Mouse (Mus musculus) E14TG2a.4 (cell line): ENCODE measurements around the gene Zfp654.

Experiments used
- H3K27me3 ChIP-seq: 2 replicates; pipeline ENCODE4 v1.6.1; 2014; ENCODE audit warnings: low read length, control low read depth; ENCODE audit not compliant: insufficient read depth
- H3K36me3 ChIP-seq: 2 replicates; pipeline ENCODE4 v1.6.1; 2014; ENCODE audit warnings: low read length, control low read depth; ENCODE audit not compliant: insufficient read depth
- H3K4me1 ChIP-seq: replicated peaks from 2 replicates; pipeline ENCODE4 v1.6.1; 2014; ENCODE audit warnings: low read depth, low read length, control low read depth
- H3K4me3 ChIP-seq: replicated peaks from 2 replicates; pipeline ENCODE4 v1.5.1; 2014; ENCODE audit warnings: mild to moderate bottlenecking, low read length
- H3K9me3 ChIP-seq: 2 replicates; pipeline ENCODE4 v1.6.1; 2014; ENCODE audit warnings: low read length, control low read depth
- CTCF ChIP-seq: conservative IDR thresholded peaks from 2 replicates; pipeline ENCODE4 v1.5.1; 2014; ENCODE audit warnings: low read length
- NANOG ChIP-seq: IDR thresholded peaks from 2 replicates; pipeline ENCODE4 v1.6.1; 2014; ENCODE audit warnings: borderline replicate concordance, low read length, mixed read lengths
- POU5F1 ChIP-seq: IDR thresholded peaks from 2 replicates; pipeline ENCODE4 v1.6.1; 2014; ENCODE audit warnings: low read length, borderline replicate concordance

The Zfp654 gene

DNA sequence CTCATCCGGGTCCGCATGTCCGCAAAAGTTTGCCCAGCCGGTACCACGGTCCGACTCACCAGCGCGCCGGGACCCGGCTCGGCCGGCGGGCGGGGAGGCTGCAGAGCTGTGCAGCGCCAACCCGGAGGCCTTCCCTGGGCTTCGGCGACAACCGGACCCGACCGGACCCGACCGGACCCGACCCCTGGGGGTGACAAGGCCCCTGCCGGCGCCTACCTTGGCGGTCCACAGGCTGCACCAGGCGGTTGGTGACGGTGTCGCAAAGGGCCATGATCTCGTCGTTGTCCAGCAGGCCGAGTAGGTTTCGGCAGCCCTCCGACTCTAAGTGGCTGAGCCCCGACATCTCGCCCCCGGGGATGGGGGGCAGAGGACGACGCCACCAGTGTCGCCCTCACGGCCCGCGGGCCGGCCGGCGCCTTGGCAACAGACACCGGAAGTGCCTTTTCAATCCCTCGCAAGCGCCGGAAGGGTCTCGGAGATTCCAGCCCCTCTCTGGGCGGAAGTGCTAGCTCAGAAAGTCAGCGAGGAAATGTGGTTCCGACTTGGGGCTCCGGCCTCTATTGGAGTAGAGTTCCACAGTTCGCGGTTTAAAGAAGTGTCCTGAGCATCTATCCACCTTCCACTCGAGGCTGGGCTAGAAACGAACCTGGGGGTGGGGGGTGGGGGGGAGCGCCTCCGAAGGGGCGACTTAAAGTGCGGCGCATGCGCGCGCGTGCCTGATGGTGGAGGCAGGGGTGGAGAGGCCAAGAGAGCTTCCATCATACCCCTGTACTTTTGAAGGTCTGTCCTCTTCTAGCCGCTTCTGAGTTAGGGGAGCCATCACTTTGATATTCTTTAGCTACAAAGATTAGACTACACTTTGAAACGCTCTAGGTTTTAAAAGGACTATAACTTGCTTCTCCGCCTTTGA is 80.7 kb downstream of the Zfp654 start, which contains the start of gene 4930453N24Rik:
Gene 4930453N24Rik (minus strand): TSS at position 641 of the 910 bp plus-strand sequence.
- peaks cover 25% of the 10 kb centered on the region for H3K36me3 ChIP-seq
- TF ChIP-seq POU5F1 (peak; percentile 24; the same call in 1 of the 2 replicates), NANOG (no peak)
- H3K9me3 ChIP-seq = 0 out of 2 replicates have a peak, but pooled peaks cover 4% of the 10 kb centered on the region

DNA sequence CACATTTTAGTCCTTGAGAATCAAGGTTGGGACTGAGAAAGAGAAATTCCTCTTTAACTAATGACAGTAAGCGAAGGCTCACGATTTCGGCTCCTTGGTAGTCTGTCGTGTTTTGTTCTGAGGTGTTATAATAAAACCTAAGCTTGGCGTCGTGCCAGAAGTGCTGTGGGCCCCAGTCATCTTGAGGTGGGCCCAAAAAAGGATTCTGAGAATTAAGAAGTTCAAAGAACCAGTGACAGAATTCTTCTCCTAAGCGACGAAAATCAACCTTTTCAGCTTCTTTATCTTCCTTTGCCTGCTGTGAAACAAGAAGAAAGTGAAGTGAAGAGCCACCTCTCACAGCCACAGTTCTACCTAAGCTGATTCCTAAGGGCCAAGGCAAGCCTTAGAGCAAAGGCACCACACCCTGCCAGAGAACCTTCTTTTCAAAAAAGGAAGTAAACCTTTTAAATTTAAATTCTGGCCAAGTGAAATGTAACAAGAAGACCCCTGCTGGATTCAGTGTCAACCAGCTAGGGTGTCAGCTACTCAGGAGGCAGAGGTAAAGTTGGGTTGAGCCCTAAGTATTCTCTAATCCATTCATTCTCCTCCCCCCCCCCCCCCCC is 84.7 kb downstream of the Zfp654 start:
- H3K4me3 ChIP-seq = no peak overlapping the region; the same call in 1 of the 2 replicates
- TF ChIP-seq CTCF (no peak), POU5F1 (no peak), NANOG (no peak)
- H3K4me1 ChIP-seq = peaks cover 40% of the 10 kb centered on the region
- peaks cover 36% of the 10 kb centered on the region for H3K9me3 ChIP-seq
- peaks cover 62% of the 10 kb centered on the region for H3K36me3 ChIP-seq
- H3K27me3 ChIP-seq = no peaks in the 10 kb centered on the region

More for the DNA sequence above, 80.7 kb downstream of the Zfp654 start, which contains the start of gene 4930453N24Rik:
- H3K4me3 ChIP-seq = peak within 1 kb of the TSS; percentile 90
- 0 out of 2 replicates have a peak, but pooled peaks cover 3% of the 10 kb centered on the region for H3K27me3 ChIP-seq
- H3K4me1 ChIP-seq = peaks cover 40% of the 10 kb centered on the region

DNA sequence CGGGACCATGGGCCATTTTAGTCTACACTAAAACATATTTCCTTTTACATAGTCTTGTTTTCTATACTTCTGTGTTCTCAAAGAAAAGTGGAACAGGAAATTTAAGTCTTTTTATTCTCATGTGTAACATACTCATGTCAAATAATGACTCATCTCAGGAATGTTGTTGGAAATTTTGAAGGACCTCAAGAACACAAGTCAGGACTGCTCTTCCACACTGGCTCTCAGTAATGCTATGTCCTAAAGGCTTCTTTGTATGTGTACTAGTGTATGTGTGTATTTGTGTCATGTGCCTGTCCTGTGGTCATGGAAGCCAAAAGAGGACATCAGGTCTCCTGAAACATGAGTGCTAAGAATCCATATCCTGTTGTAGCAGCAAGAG is 92.2 kb downstream of the Zfp654 start:
- peaks cover 13% of the 10 kb centered on the region; the same call in 1 of the 2 replicates for H3K4me1 ChIP-seq
- H3K36me3 ChIP-seq = peaks cover 30% of the 10 kb centered on the region
- H3K4me3 ChIP-seq = no peak overlapping the region
- H3K9me3 ChIP-seq = peaks cover 29% of the 10 kb centered on the region
- TF ChIP-seq POU5F1 = no peak
- no peak for TF ChIP-seq NANOG
- no peak for TF ChIP-seq CTCF
- H3K27me3 ChIP-seq = no peaks in the 10 kb centered on the region

DNA sequence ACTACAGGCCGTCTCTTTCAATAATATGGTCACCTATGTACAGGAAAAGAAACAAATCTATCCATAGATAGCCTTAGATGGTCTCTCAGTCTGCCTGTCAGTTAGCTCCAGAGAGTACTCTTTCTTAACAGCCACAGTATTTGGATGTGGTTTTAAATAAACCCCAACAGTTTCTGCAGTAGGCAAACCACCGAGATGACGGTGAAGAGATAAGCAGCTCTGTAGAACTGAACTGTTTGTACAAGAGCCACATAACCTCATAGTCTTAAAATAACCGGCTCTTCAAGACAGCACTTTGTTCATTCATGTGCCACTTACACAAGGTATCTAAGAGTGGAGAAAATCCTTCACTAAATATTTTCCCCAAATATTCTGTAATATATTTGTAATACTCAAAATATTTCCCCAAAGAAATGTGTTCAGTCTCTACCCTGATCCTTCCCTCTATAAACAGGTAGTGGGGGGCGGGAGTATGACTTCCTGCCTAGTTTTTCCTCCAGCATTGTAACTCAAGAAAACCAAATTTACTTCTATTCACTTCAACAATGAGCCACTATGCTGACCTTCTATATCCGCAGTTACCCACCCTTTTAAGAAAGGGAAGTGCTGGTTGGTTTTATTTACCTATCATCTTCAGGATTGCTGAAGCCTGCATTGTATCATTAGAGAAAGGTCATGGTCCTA is 92.7 kb downstream of the Zfp654 start:
- no peak overlapping the region for H3K4me3 ChIP-seq
- H3K4me1 ChIP-seq = peaks cover 13% of the 10 kb centered on the region; the same call in 1 of the 2 replicates
- no peaks in the 10 kb centered on the region for H3K27me3 ChIP-seq
- TF ChIP-seq NANOG = no peak
- peaks cover 25% of the 10 kb centered on the region for H3K36me3 ChIP-seq
- H3K9me3 ChIP-seq = peaks cover 24% of the 10 kb centered on the region

DNA sequence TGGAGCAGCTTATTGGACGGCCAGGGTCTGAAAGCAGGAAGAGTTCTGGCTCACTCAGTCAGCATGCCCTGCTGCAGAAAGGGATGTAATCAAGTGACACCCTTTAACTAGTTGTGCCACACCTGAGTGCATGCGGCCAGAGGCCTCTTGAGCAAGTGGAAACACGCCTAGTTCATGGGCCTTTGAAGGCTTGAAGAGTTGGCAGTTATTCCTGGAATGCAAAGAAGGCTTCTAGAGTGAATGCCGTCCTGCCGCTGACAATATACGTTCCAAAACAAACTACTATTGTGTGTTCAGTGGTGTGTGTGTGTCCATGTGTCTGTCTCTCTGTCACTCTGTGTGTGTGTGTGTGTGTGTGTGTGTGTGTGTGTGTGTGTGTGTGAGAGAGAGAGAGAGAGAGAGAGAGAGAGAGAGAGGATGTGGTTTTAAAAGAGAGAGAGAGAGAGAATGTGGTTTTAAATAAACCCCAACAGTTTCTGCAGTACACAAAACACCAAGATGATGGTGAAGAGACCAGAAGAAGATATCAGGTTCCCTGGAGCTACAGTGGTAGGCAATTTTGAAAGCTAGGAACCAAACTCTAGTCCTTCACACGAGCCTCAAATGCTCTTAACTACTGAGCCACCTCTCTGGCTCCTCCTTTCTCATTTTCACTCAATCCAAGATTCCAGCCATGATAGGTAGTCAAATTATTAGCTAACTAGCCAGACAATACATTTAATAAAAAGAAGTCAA is 93.6 kb downstream of the Zfp654 start:
- Histone ChIP-seq H3K4me1 (peaks cover 13% of the 10 kb centered on the region; the same call in 1 of the 2 replicates), H3K9me3 (peaks cover 16% of the 10 kb centered on the region), H3K4me3 (no peak overlapping the region), H3K27me3 (no peaks in the 10 kb centered on the region), H3K36me3 (peaks cover 16% of the 10 kb centered on the region)
- TF ChIP-seq NANOG (no peak), CTCF (no peak), POU5F1 (no peak)

DNA sequence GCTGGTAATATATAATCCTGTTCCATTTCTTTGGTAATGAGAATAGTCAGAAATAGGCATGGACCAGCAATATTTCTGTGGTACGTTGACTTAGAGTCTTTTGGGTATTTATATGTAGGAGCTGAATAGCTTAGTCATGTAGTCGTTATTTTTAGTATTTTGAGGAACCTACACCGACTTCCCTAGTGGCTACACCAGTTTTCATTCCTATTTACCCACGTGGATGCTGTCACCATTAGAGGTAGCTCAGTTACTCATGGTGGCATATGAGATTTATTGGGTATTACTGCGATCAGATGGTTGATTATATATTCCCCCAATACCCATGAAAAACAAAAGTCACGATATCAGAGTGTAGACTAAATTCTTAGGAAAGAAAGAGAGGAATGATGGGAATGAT is 95.1 kb downstream of the Zfp654 start:
- Histone ChIP-seq H3K27me3 (no peaks in the 10 kb centered on the region), H3K4me3 (no peak overlapping the region), H3K4me1 (peaks cover 8% of the 10 kb centered on the region; the same call in 1 of the 2 replicates), H3K9me3 (0 out of 2 replicates have a peak, but pooled peaks cover 7% of the 10 kb centered on the region), H3K36me3 (peaks cover 5% of the 10 kb centered on the region; the same call in 1 of the 2 replicates)
- no peak for TF ChIP-seq POU5F1
- no peak for TF ChIP-seq CTCF
- TF ChIP-seq NANOG = no peak

DNA sequence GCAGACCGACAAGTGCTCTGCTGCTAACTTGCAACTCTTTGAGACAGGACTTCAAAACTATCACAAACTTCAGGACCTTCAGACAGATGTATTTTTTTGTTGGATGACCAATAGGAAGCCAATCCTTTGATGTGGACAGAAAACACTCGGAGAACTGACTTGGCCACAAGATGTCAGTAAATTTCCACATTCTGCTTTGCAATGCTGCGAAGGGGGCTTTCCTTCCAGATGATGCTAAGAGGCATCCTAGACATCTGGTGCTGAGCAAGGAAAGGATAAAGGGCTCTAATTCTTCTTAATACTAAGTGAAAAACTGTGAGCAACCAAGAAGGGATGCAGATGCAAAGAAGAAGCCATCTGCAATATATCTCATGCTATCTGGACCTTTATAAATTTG is 96.7 kb downstream of the Zfp654 start:
- Histone ChIP-seq H3K4me3 (no peak overlapping the region), H3K4me1 (peaks cover 5% of the 10 kb centered on the region; the same call in 1 of the 2 replicates), H3K9me3 (0 out of 2 replicates have a peak, but pooled peaks cover 7% of the 10 kb centered on the region), H3K36me3 (no peaks in the 10 kb centered on the region), H3K27me3 (no peaks in the 10 kb centered on the region)
- TF ChIP-seq POU5F1 (no peak), CTCF (peak; percentile 36)
